Mouse (Mus musculus) C2C12 (cell line): Measurements from ENCODE around the gene 1700030K09Rik.

ENCODE experiments used
- CEBPB ChIP-seq: IDR thresholded peaks from one replicate; pipeline ENCODE4 v1.6.1; 2011; ENCODE audit warnings: low read depth, mild to moderate bottlenecking, control low read depth, moderate library complexity
- CTCF ChIP-seq: IDR thresholded peaks from one replicate; pipeline ENCODE4 v1.5.1; 2011; ENCODE audit not compliant: control insufficient read depth, insufficient read depth, insufficient read length
- FOSL1 ChIP-seq: IDR thresholded peaks from one replicate; pipeline ENCODE4 v1.8.0; 2011; ENCODE audit warnings: mild to moderate bottlenecking, low read length; ENCODE audit not compliant: poor library complexity, insufficient read depth, severe bottlenecking
- MAX ChIP-seq: IDR thresholded peaks from one replicate; pipeline ENCODE4 v1.6.1; 2011; ENCODE audit warnings: mild to moderate bottlenecking, control low read depth

- TF ChIP-seq CTCF: no peak
- no peak for TF ChIP-seq CEBPB
- TF ChIP-seq FOSL1: no peak
- TF ChIP-seq MAX: no peak
These were observed 14.0 kb upstream of the 1700030K09Rik start for GRCm38 (mm10) chr8:72429676-72430075.
